Mouse (Mus musculus): ENCODE measurements at regions not wholly inside any gene's neighbourhood (a gene's known extent, or its start where the extent isn't known, plus 50 kb on each side); places are given as distances from the start of the nearest gene placed in this dataset.

- no peak for TF ChIP-seq CTCF (conservative IDR thresholded peaks at IDR 0.05; ENCODE audit: low read length)
- TF ChIP-seq NANOG (IDR thresholded peaks at IDR 0.05; ENCODE audit: borderline replicate concordance, low read length) = no peak
Observed at GRCm38 (mm10) chr17:75696729-75697103, 145.0 kb upstream of the Fam98a start.

Data from E14TG2a.4 (cell line).